Mouse (Mus musculus) embryonic facial prominence, embryonic 11.5 days (tissue): ENCODE data around the gene Gm6614. TPM values are rescaled to one million over a fixed set of nuclear protein-coding genes. Genes with fewer than 3 reads are reported as not detected.

Experiments
- ATAC-seq: fragments of 200-750 bp; cut with Nextera tagmentation; replicated peaks from 2 replicates; pipeline ENCODE4 v1.8.0; 2017; ENCODE audit warnings: low read depth; ENCODE audit not compliant: insufficient number of reproducible peaks, low FRiP score, low TSS enrichment
- DNase-seq: peaks from one replicate; pipeline ENCODE4 v3.0.0-alpha.2; 2015; ENCODE audit warnings: low spot score
- H3K27ac ChIP-seq: fragments of 300-500 bp; sonication (generic); replicated peaks from 2 replicates; pipeline ENCODE4 v1.5.1; 2014; ENCODE audit warnings: mild to moderate bottlenecking, low read depth, low read length, control low read depth
- H3K27me3 ChIP-seq: fragments of 300-500 bp; sonication (generic); 2 replicates; pipeline ENCODE4 v1.6.1; 2014; ENCODE audit warnings: mild to moderate bottlenecking, low read length, moderate library complexity, mixed read lengths; ENCODE audit not compliant: control insufficient read depth, insufficient read depth
- H3K36me3 ChIP-seq: fragments of 300-500 bp; sonication (generic); replicated peaks from 2 replicates; pipeline ENCODE4 v1.6.1; 2014; ENCODE audit warnings: low read depth, mild to moderate bottlenecking, low read length, moderate library complexity, mixed read lengths; ENCODE audit not compliant: control insufficient read depth, insufficient read depth
- H3K4me1 ChIP-seq: fragments of 300-500 bp; sonication (generic); 2 replicates; pipeline ENCODE4 v1.6.1; 2014; ENCODE audit warnings: low read length, mixed read lengths; ENCODE audit not compliant: control insufficient read depth, insufficient read depth
- H3K4me2 ChIP-seq: fragments of 300-500 bp; sonication (generic); 2 replicates; pipeline ENCODE4 v1.6.1; 2014; ENCODE audit warnings: low read depth, mild to moderate bottlenecking, control low read depth, low read length, moderate library complexity
- H3K4me3 ChIP-seq: fragments of 300-500 bp; sonication (generic); 2 replicates; pipeline ENCODE4 v1.5.1; 2014; ENCODE audit warnings: low read depth, low read length, control low read depth
- H3K9ac ChIP-seq: fragments of 300-500 bp; sonication (generic); replicated peaks from 2 replicates; pipeline ENCODE4 v1.6.1; 2014; ENCODE audit warnings: mild to moderate bottlenecking, control low read depth, low read length
- H3K9me3 ChIP-seq: fragments of 300-500 bp; sonication (generic); replicated peaks from 2 replicates; pipeline ENCODE4 v1.6.1; 2016; ENCODE audit warnings: mild to moderate bottlenecking, low read length, inconsistent platforms, mixed read lengths; ENCODE audit not compliant: control insufficient read depth
- WGBS: fragments of 180-500 bp; shearing (Covaris S2); extraction: QIAGEN DNeasy Blood & Tissue Kit; methylation state at CpG from one replicate; pipeline ENCODE4 v1.1.7; 2014; 5-methylcytosine and 5-hydroxymethylcytosine counted together
- polyA plus RNA-seq: library from polyadenylated mRNA; unstranded; fragments of >200 nt; fragmentation: Nextera tagmentation; extraction: Ambion mirVana; gene quantifications from 2 replicates; pipeline ENCODE4 v1.2.1, GENCODE M21; 2014

Gm6614 gene
- polyA plus RNA-seq, 1 experiment from 2014 or later, result not detected

DNA sequence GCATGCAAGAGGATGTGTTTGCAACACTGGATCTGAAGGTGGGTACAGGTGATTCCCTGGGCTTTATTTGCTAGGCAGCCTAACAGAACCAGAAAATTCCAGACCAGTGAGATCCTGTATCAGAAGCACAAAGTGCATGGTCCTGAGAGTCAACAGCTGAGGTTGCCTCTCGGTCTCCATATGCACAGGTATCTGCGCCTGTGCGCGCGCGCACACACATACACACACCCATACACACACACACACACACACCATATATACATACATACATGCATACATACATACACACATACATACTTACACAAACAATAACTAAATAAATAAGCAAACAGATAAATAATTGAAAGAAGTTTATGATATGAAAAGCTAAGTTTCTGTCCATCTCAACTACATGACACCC, 24.4 kb downstream of the Gm6614 start:
- WGBS, result 98% methylated on average over 6 of the region's 6 CpGs
- Histone ChIP-seq H3K9me3 (no peaks in the 10 kb centered on the region), H3K4me1 (no peaks in the 10 kb centered on the region), H3K4me3 (no peak overlapping the region), H3K9ac (no peak overlapping the region), H3K27ac (no peak overlapping the region), H3K27me3 (no peaks in the 10 kb centered on the region), H3K36me3 (no peaks in the 10 kb centered on the region), H3K4me2 (no peak overlapping the region)
- ATAC-seq (no peak), DNase-seq (no peak)

DNA sequence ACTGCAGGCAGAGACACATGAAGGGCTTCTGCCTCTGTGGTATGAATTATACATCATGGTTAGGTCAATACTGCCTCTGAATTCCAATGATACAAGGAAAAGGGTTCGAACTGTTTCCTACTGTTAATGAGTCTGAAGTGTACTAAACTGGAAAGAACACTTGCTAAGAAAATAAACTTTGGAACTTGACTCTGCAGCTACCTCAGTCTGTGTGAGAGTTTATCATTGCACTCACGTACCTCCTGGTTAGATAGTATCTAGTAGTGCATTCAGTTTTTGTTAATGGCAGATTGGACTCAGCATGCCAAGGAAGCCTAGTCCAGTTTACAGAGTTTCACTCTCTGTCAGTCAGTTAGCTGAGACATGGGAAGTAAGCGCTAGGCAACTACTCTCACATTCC, 26.6 kb downstream of the Gm6614 start:
- Histone ChIP-seq H3K9ac (no peak overlapping the region), H3K36me3 (no peaks in the 10 kb centered on the region), H3K27me3 (no peaks in the 10 kb centered on the region), H3K4me3 (no peak overlapping the region), H3K4me1 (no peaks in the 10 kb centered on the region), H3K27ac (no peak overlapping the region), H3K4me2 (no peak overlapping the region), H3K9me3 (no peaks in the 10 kb centered on the region)
- ATAC-seq (no peak), DNase-seq (no peak)
- WGBS, result 72% methylated on average over 3 of the region's 3 CpGs

GRCm38 (mm10) chr6:141962420-141962819, 48.8 kb downstream of the Gm6614 start:
- no peaks in the 10 kb centered on the region for H3K9me3 ChIP-seq
- DNase-seq, result no peak
- H3K4me3 ChIP-seq, result no peak overlapping the region
- ATAC-seq, result no peak
- no peak overlapping the region for H3K9ac ChIP-seq
- H3K4me1 ChIP-seq, result no peaks in the 10 kb centered on the region
- H3K27ac ChIP-seq, result no peak overlapping the region
- WGBS, result 75% methylated on average over 1 of the region's 1 CpGs
- H3K36me3 ChIP-seq, result no peaks in the 10 kb centered on the region
- no peaks in the 10 kb centered on the region for H3K27me3 ChIP-seq
- no peak overlapping the region for H3K4me2 ChIP-seq

DNA sequence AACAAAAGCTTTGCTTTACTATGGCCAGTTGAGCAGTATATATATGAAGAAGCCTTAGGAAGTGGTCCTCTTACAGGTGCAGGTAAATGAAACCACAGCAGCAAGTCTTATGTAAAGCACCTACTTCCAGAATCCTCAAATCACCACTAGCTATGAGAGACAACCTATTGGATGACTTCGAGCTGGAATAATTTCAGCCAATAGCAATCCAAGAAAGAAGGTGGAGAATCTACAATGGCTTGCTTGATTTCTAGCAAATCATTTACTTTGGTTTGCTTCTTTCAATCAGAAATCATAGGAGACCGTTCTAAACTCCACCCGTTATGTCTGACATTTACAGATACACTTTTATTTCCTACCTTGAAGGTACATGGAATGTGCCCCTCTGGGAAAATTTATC, 49.4 kb downstream of the Gm6614 start:
- H3K36me3 ChIP-seq, result no peaks in the 10 kb centered on the region
- no peak overlapping the region for H3K4me3 ChIP-seq
- H3K27me3 ChIP-seq, result no peaks in the 10 kb centered on the region
- no peak for DNase-seq
- no peak overlapping the region for H3K4me2 ChIP-seq
- 88% methylated on average over 3 of the region's 3 CpGs for WGBS
- H3K9me3 ChIP-seq, result no peaks in the 10 kb centered on the region
- no peak overlapping the region for H3K27ac ChIP-seq
- H3K4me1 ChIP-seq, result no peaks in the 10 kb centered on the region
- ATAC-seq, result no peak
- H3K9ac ChIP-seq, result no peak overlapping the region

DNA sequence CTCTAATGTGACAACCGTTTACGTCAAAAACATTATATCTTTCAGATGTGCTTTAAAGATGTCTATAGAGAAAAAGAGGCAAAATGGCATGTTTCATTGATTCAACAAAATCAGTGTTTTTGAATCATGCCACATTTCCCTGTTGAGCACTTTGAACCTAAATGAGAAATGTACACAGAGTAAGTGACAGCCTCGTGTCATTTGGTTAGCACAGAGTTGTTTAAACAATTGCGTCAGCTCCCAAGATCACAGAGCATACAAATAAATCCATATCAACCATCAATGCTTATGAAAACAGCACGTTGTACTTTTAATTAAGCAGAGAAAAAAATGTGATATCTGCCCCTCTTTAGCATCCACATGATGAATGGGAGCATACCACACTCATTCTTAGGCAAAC, 50.7 kb downstream of the Gm6614 start:
- Histone ChIP-seq H3K27me3 (no peaks in the 10 kb centered on the region), H3K27ac (no peak overlapping the region), H3K4me3 (no peak overlapping the region), H3K9ac (no peak overlapping the region), H3K9me3 (no peaks in the 10 kb centered on the region), H3K4me1 (no peaks in the 10 kb centered on the region), H3K36me3 (no peaks in the 10 kb centered on the region), H3K4me2 (no peak overlapping the region)
- ATAC-seq (no peak), DNase-seq (no peak)
- WGBS, result 76% methylated on average over 5 of the region's 5 CpGs

DNA sequence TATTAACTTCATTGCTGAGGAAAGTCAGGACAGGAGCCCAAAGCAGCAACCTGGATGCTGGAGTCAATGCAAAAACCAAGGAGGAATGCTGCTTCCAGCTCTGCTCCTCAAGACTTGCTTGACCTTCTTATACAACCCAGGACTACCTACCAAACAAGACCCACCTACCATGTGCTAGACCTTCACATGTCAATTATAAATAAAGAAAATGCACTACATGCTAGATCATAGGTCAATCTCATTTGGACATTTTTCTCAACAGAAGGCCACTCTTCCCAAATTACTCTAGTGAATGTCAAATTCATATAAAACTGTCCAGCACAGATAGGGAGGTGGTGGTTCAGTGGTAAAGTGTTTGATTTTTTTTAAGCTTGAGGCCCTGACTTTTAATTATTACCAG, 64.4 kb downstream of the Gm6614 start, which contains the start of gene Slco1a1:
Gene Slco1a1 (minus strand): TSS at position 101 of the 400 bp plus-strand sequence.
- H3K36me3 ChIP-seq, result no peaks in the 10 kb centered on the region
- no peak within 1 kb of the TSS for H3K9ac ChIP-seq
- no peak within 1 kb of the TSS for H3K4me3 ChIP-seq
- H3K4me1 ChIP-seq, result no peaks in the 10 kb centered on the region
- no peak within 1 kb of the TSS for H3K4me2 ChIP-seq
- H3K27ac ChIP-seq, result no peak within 1 kb of the TSS
- no peaks in the 10 kb centered on the region for H3K27me3 ChIP-seq
- no peak for DNase-seq
- no peak for ATAC-seq
- no peaks in the 10 kb centered on the region for H3K9me3 ChIP-seq

GRCm38 (mm10) chr6:141940451-141940850, 70.8 kb downstream of the Gm6614 start:
- Histone ChIP-seq H3K9ac (no peak overlapping the region), H3K4me2 (no peak overlapping the region), H3K4me3 (no peak overlapping the region), H3K4me1 (no peaks in the 10 kb centered on the region), H3K27me3 (no peaks in the 10 kb centered on the region), H3K27ac (no peak overlapping the region), H3K36me3 (no peaks in the 10 kb centered on the region), H3K9me3 (no peaks in the 10 kb centered on the region)
- WGBS, result 87% methylated on average over 1 of the region's 1 CpGs
- ATAC-seq, result no peak
- DNase-seq, result no peak
